Comparison of ENCODE assay signal across 12 mouse cellular contexts in genomic region chr7:80833651-80834532, GRCm38 (mm10). TPM values are rescaled to one million over a fixed set of nuclear protein-coding genes. Genes with fewer than 3 reads are reported as not detected.
DNase-seq lines count a peak whose midpoint lies in the region; ATAC-seq lines count a peak whose summit lies in the region.
"Had no signal": no experiment of that assay in that cellular context is flagged by ENCODE, and none has a peak within 500 bp of the region (broad histone marks: within the 10 kb centered on the region; RNA-seq: fewer than 3 reads in every experiment).

No protein-coding gene starts in this region.

- ATAC-seq in lung, embryonic 16.5 days (ENCODE audit: low read depth): peak; percentile 40; the same call in 1 of the 2 replicates
- no peak for ATAC-seq in midbrain, embryonic 13.5 days

- no peak overlapping the region for H3K4me2 ChIP-seq in lung, embryonic 16.5 days (ENCODE audit: low read depth, low read length)
- no peak overlapping the region for H3K4me2 ChIP-seq in midbrain, embryonic 13.5 days (replicated peaks)
- H3K4me2 ChIP-seq: limb, embryonic 13.5 days; neural tube, embryonic 12.5 days had no signal

- no peaks in the 10 kb centered on the region for H3K36me3 ChIP-seq in lung, embryonic 16.5 days (ENCODE audit: control insufficient read depth, insufficient read depth, low read length)
- H3K36me3 ChIP-seq in midbrain, embryonic 13.5 days: no peaks in the 10 kb centered on the region
- H3K36me3 ChIP-seq: heart, embryonic 12.5 days; limb, embryonic 13.5 days; neural tube, embryonic 12.5 days had no signal

- no peak overlapping the region for H3K4me3 ChIP-seq in lung, embryonic 16.5 days (ENCODE audit: low read length)
- H3K4me3 ChIP-seq in midbrain, embryonic 13.5 days (replicated peaks): no peak overlapping the region
- H3K4me3 ChIP-seq: heart, embryonic 12.5 days; limb, embryonic 13.5 days; neural tube, embryonic 12.5 days had no signal

- no peaks in the 10 kb centered on the region for H3K9me3 ChIP-seq in lung, embryonic 16.5 days (ENCODE audit: control insufficient read depth, low read length)
- no peaks in the 10 kb centered on the region for H3K9me3 ChIP-seq in midbrain, embryonic 13.5 days
- H3K9me3 ChIP-seq: heart, embryonic 12.5 days; limb, embryonic 13.5 days; neural tube, embryonic 12.5 days had no signal

- H3K27me3 ChIP-seq in lung, embryonic 16.5 days (ENCODE audit: control insufficient read depth, insufficient read depth, low read depth, low read length): no peaks in the 10 kb centered on the region
- no peaks in the 10 kb centered on the region for H3K27me3 ChIP-seq in midbrain, embryonic 13.5 days
- H3K27me3 ChIP-seq: heart, embryonic 12.5 days; limb, embryonic 13.5 days; neural tube, embryonic 12.5 days had no signal

- no peak overlapping the region for H3K27ac ChIP-seq in lung, embryonic 16.5 days (ENCODE audit: low read length)
- H3K27ac ChIP-seq in midbrain, embryonic 13.5 days: no peak overlapping the region
- H3K27ac ChIP-seq: limb, embryonic 13.5 days; neural tube, embryonic 12.5 days had no signal

- H3K9ac ChIP-seq in lung, embryonic 16.5 days (ENCODE audit: low read length): no peak overlapping the region
- no peak overlapping the region for H3K9ac ChIP-seq in midbrain, embryonic 13.5 days (replicated peaks)
- H3K9ac ChIP-seq: heart, embryonic 12.5 days; limb, embryonic 13.5 days; neural tube, embryonic 12.5 days had no signal

- 22% methylated on average over 12 of the region's 12 CpGs for WGBS in lung, embryonic 16.5 days
- 44% methylated on average over 12 of the region's 12 CpGs for WGBS in midbrain, embryonic 13.5 days

- peaks cover 21% of the 10 kb centered on the region for H3K4me1 ChIP-seq in lung, embryonic 16.5 days (replicated peaks; ENCODE audit: control insufficient read depth, insufficient read depth, low read length)
- H3K4me1 ChIP-seq in midbrain, embryonic 13.5 days (replicated peaks): 0 out of 2 replicates have a peak, but pooled peaks cover 3% of the 10 kb centered on the region

- peak; percentile 23 for DNase-seq in embryo, embryonic 10 days (ENCODE audit: low spot score)
- DNase-seq in embryo, embryonic 10.5 days (ENCODE audit: low spot score): no peak
- no peak for DNase-seq in lung, postnatal 14 days
- DNase-seq in R1 (ENCODE audit: low read depth, low spot score): peak; percentile 88
- peak; percentile 36 for DNase-seq in naive thymus-derived CD4-positive, alpha-beta T cell, adult 2 months (ENCODE audit: low read depth)
- no peak for DNase-seq in heart, adult 11 months
- DNase-seq: cerebellum, adult 8-10 months had no signal

RNA-seq across cellular contexts. Expression of gene Iqgap1, which starts 8.1 kb away (rescaled TPM):
- 136 and 141 TPM in 2 replicates for polyA plus RNA-seq in lung, embryonic 16.5 days (2015; fragmentation: Nextera tagmentation; extraction: Ambion mirVana)
- polyA plus RNA-seq in midbrain, embryonic 13.5 days (2015; fragmentation: Nextera tagmentation; extraction: Ambion mirVana): 19.9 and 21.7 TPM in 2 replicates

RNA-seq across cellular contexts. Expression of gene Zscan2, which starts 26.8 kb away (rescaled TPM):
- polyA plus RNA-seq in lung, embryonic 16.5 days (2015; fragmentation: Nextera tagmentation; extraction: Ambion mirVana): 1.9 and 2.3 TPM in 2 replicates
- 6.1 and 6.6 TPM in 2 replicates for polyA plus RNA-seq in midbrain, embryonic 13.5 days (2015; fragmentation: Nextera tagmentation; extraction: Ambion mirVana)

Comparison
In these comparisons a context has a peak if more than half of its experiments do, and no peak if none do; other contexts are left out.
1. DNase-seq: peak in embryo, embryonic 10 days (single experiment), R1 (single experiment) and naive thymus-derived CD4-positive, alpha-beta T cell, adult 2 months (single experiment); none in embryo, embryonic 10.5 days (single experiment), lung, postnatal 14 days (single experiment) and heart, adult 11 months (single experiment).